In genomic region chr15:102117461-102118443, GRCm38 (mm10) we compare ENCODE assay signal across 8 mouse cellular contexts. TPM values are rescaled to one million over a fixed set of nuclear protein-coding genes. Genes with fewer than 3 reads are reported as not detected.
DNase-seq lines count a peak whose midpoint lies in the region; ATAC-seq and TF ChIP-seq lines count a peak whose summit lies in the region.
"Had no signal": no experiment of that assay in that cellular context is flagged by ENCODE, and none has a peak within 500 bp of the region (broad histone marks: within the 10 kb centered on the region; RNA-seq: fewer than 3 reads in every experiment).

No protein-coding gene starts in this region.

- H3K9ac ChIP-seq in liver, embryonic 14.5 days (replicated peaks), result no peak overlapping the region
- H3K9ac ChIP-seq in liver, embryonic 12.5 days, result no peak overlapping the region
- no peak overlapping the region; the same call in 1 of the 2 replicates for H3K9ac ChIP-seq in embryonic facial prominence, embryonic 11.5 days (replicated peaks; ENCODE audit: low read length)

- no peak overlapping the region for H3K27ac ChIP-seq in liver, embryonic 14.5 days
- no peak overlapping the region for H3K27ac ChIP-seq in liver, embryonic 12.5 days
- H3K27ac ChIP-seq in embryonic facial prominence, embryonic 11.5 days (replicated peaks; ENCODE audit: low read depth, low read length), result no peak overlapping the region
- H3K27ac ChIP-seq in small intestine, adult 2 months (ENCODE audit: insufficient read depth, low read depth, low read length), result no peak overlapping the region
- H3K27ac ChIP-seq: macrophage had no signal

- H3K4me2 ChIP-seq in liver, embryonic 14.5 days (ENCODE audit: low read depth), result no peak overlapping the region
- H3K4me2 ChIP-seq in liver, embryonic 12.5 days, result no peak overlapping the region
- no peak overlapping the region for H3K4me2 ChIP-seq in embryonic facial prominence, embryonic 11.5 days (ENCODE audit: low read depth, low read length)

- no peaks in the 10 kb centered on the region for H3K9me3 ChIP-seq in liver, embryonic 14.5 days (ENCODE audit: control insufficient read depth, low read length)
- H3K9me3 ChIP-seq in liver, embryonic 12.5 days (replicated peaks), result no peaks in the 10 kb centered on the region
- H3K9me3 ChIP-seq in embryonic facial prominence, embryonic 11.5 days (replicated peaks; ENCODE audit: control insufficient read depth, low read length), result no peaks in the 10 kb centered on the region

- TF ChIP-seq EP300 in liver, embryonic 14.5 days (IDR thresholded peaks at IDR 0.05; ENCODE audit: low read depth), result no peak

- no peak overlapping the region for H3K4me3 ChIP-seq in liver, embryonic 14.5 days (ENCODE audit: insufficient read depth in 1 of 2, low read depth in 2 of 2, low read length in 2 of 2)
- H3K4me3 ChIP-seq in liver, embryonic 12.5 days, result no peak overlapping the region
- no peak overlapping the region for H3K4me3 ChIP-seq in embryonic facial prominence, embryonic 11.5 days (ENCODE audit: low read depth, low read length)
- no peak overlapping the region for H3K4me3 ChIP-seq in small intestine, adult 2 months (ENCODE audit: low read depth, low read length)

- ATAC-seq in liver, embryonic 14.5 days (ENCODE audit: insufficient read depth), result no peak
- ATAC-seq in liver, embryonic 12.5 days, result no peak
- ATAC-seq in embryonic facial prominence, embryonic 11.5 days (replicated peaks; ENCODE audit: insufficient number of reproducible peaks, low FRiP score, low TSS enrichment, low read depth), result no peak

- no peaks in the 10 kb centered on the region for H3K27me3 ChIP-seq in liver, embryonic 14.5 days (ENCODE audit: control insufficient read depth, insufficient read depth, low read length)
- no peaks in the 10 kb centered on the region for H3K27me3 ChIP-seq in liver, embryonic 12.5 days (replicated peaks)
- H3K27me3 ChIP-seq in embryonic facial prominence, embryonic 11.5 days (ENCODE audit: control insufficient read depth, insufficient read depth, low read length), result no peaks in the 10 kb centered on the region
- no peaks in the 10 kb centered on the region for H3K27me3 ChIP-seq in small intestine, adult 2 months (ENCODE audit: control insufficient read depth, insufficient read depth, low read length)

- peaks cover 2% of the 10 kb centered on the region for H3K36me3 ChIP-seq in liver, embryonic 14.5 days (replicated peaks; ENCODE audit: control insufficient read depth, insufficient read depth, low read depth)
- peaks cover 74% of the 10 kb centered on the region for H3K36me3 ChIP-seq in liver, embryonic 12.5 days
- H3K36me3 ChIP-seq in embryonic facial prominence, embryonic 11.5 days (replicated peaks; ENCODE audit: control insufficient read depth, insufficient read depth, low read depth, low read length), result peaks cover 4% of the 10 kb centered on the region
- peaks cover 51% of the 10 kb centered on the region for H3K36me3 ChIP-seq in small intestine, adult 2 months (ENCODE audit: control insufficient read depth, insufficient read depth, low read length)

- no peak for DNase-seq in liver, embryonic 14.5 days (ENCODE audit: low read depth in 3 of 3, low spot score in 3 of 3)
- peak; percentile 38 for DNase-seq in embryonic facial prominence, embryonic 11.5 days (ENCODE audit: low spot score)
- DNase-seq in kidney, adult 18-20 months, result peak; percentile 54
- no peak for DNase-seq in retina, embryonic 14.5 days (ENCODE audit: low spot score)
- DNase-seq in urinary bladder, adult 2 months (ENCODE audit: low spot score), result no peak

- no peaks in the 10 kb centered on the region for H3K4me1 ChIP-seq in liver, embryonic 14.5 days (replicated peaks; ENCODE audit: control insufficient read depth in 2 of 2, insufficient read depth in 2 of 2, low read length in 1 of 2)
- peaks cover 7% of the 10 kb centered on the region for H3K4me1 ChIP-seq in liver, embryonic 12.5 days
- no peaks in the 10 kb centered on the region for H3K4me1 ChIP-seq in embryonic facial prominence, embryonic 11.5 days (ENCODE audit: control insufficient read depth, insufficient read depth, low read length)
- peaks cover 7% of the 10 kb centered on the region; the same call in 1 of the 2 replicates for H3K4me1 ChIP-seq in small intestine, adult 2 months (ENCODE audit: control insufficient read depth, insufficient read depth, insufficient read length, low read length)

- TF ChIP-seq POLR2A in small intestine, adult 2 months (IDR thresholded peaks at IDR 0.05; ENCODE audit: low read depth, low read length), result no peak

- TF ChIP-seq CTCF in liver, embryonic 14.5 days (IDR thresholded peaks at IDR 0.05; ENCODE audit: low read depth), result peak; percentile 41
- peak; percentile 38; the same call in 1 of the 2 replicates for TF ChIP-seq CTCF in small intestine, adult 2 months (IDR thresholded peaks at IDR 0.05; ENCODE audit: extremely low read depth, insufficient read length, insufficient replicate concordance, low read depth, low read length)

- WGBS in liver, embryonic 14.5 days (ENCODE audit: insufficient replicate concordance), result 78% methylated on average over 19 of the region's 19 CpGs
- 77% methylated on average over 19 of the region's 19 CpGs for WGBS in liver, embryonic 12.5 days (ENCODE audit: insufficient replicate concordance)
- WGBS in embryonic facial prominence, embryonic 11.5 days, result 55% methylated on average over 19 of the region's 19 CpGs
- 84% methylated on average over 19 of the region's 19 CpGs for WGBS in small intestine, adult 2 months

RNA-seq across cellular contexts. Expression of gene Tns2, which starts 17.5 kb away (rescaled TPM):
- 4.9 and 5.2 TPM in 2 replicates for polyA plus RNA-seq in liver, embryonic 14.5 days (2012; rRNA removed)
- 3.7 and 4.3 TPM in 2 replicates for polyA plus RNA-seq in liver, embryonic 14.5 days (2014; fragmentation: Nextera tagmentation; extraction: Ambion mirVana)
- 6.4 and 9.2 TPM in 2 replicates for polyA plus RNA-seq in liver, embryonic 12.5 days (2016; fragmentation: Nextera tagmentation; extraction: Ambion mirVana)
- 14.0 and 14.4 TPM in 2 replicates for polyA plus RNA-seq in embryonic facial prominence, embryonic 11.5 days (2014; fragmentation: Nextera tagmentation; extraction: Ambion mirVana)
- polyA plus RNA-seq in small intestine, adult 2 months (2012; rRNA removed), result 26.4 and 42.5 TPM in 2 replicates
- 69.2 and 107 TPM in 2 replicates for polyA plus RNA-seq in urinary bladder, adult 2 months (2012; rRNA removed)

RNA-seq across cellular contexts. Expression of gene Spryd3, which starts 18.3 kb away (rescaled TPM):
- 11.9 and 12.5 TPM in 2 replicates for polyA plus RNA-seq in liver, embryonic 14.5 days (2012; rRNA removed)
- 8.8 and 9.1 TPM in 2 replicates for polyA plus RNA-seq in liver, embryonic 14.5 days (2014; fragmentation: Nextera tagmentation; extraction: Ambion mirVana)
- polyA plus RNA-seq in liver, embryonic 12.5 days (2016; fragmentation: Nextera tagmentation; extraction: Ambion mirVana), result 14.9 and 15.0 TPM in 2 replicates
- polyA plus RNA-seq in embryonic facial prominence, embryonic 11.5 days (2014; fragmentation: Nextera tagmentation; extraction: Ambion mirVana), result 8.2 and 9.3 TPM in 2 replicates
- polyA plus RNA-seq in small intestine, adult 2 months (2012; rRNA removed), result 22.7 and 48.8 TPM in 2 replicates
- 43.7 and 50.0 TPM in 2 replicates for polyA plus RNA-seq in urinary bladder, adult 2 months (2012; rRNA removed)

RNA-seq across cellular contexts. Expression of gene Igfbp6, which starts 26.4 kb away (rescaled TPM):
- polyA plus RNA-seq in liver, embryonic 14.5 days (2012; rRNA removed), result 0.66 and 0.90 TPM in 2 replicates
- polyA plus RNA-seq in liver, embryonic 14.5 days (2014; fragmentation: Nextera tagmentation; extraction: Ambion mirVana), result 0.95 and 1.6 TPM in 2 replicates
- polyA plus RNA-seq in liver, embryonic 12.5 days (2016; fragmentation: Nextera tagmentation; extraction: Ambion mirVana), result 0.72 and 1.1 TPM in 2 replicates
- 0.70 TPM in 1 of 2 replicates, not detected in the other for polyA plus RNA-seq in embryonic facial prominence, embryonic 11.5 days (2014; fragmentation: Nextera tagmentation; extraction: Ambion mirVana)
- polyA plus RNA-seq in small intestine, adult 2 months (2012; rRNA removed), result 5.4 and 22.3 TPM in 2 replicates
- polyA plus RNA-seq in urinary bladder, adult 2 months (2012; rRNA removed), result 260 TPM in 2 replicates
- polyA plus RNA-seq: macrophage had no signal

RNA-seq across cellular contexts. Expression of gene Soat2, which starts 32.6 kb away (rescaled TPM):
- 34.4 and 36.4 TPM in 2 replicates for polyA plus RNA-seq in liver, embryonic 14.5 days (2012; rRNA removed)
- 21.9 and 25.5 TPM in 2 replicates for polyA plus RNA-seq in liver, embryonic 14.5 days (2014; fragmentation: Nextera tagmentation; extraction: Ambion mirVana)
- 28.3 and 29.8 TPM in 2 replicates for polyA plus RNA-seq in liver, embryonic 12.5 days (2016; fragmentation: Nextera tagmentation; extraction: Ambion mirVana)
- polyA plus RNA-seq in embryonic facial prominence, embryonic 11.5 days (2014; fragmentation: Nextera tagmentation; extraction: Ambion mirVana), result 0.10 TPM in 1 of 2 replicates, not detected in the other
- 94.1 and 454 TPM in 2 replicates for polyA plus RNA-seq in small intestine, adult 2 months (2012; rRNA removed)
- polyA plus RNA-seq in urinary bladder, adult 2 months (2012; rRNA removed), result 0.59 and 0.89 TPM in 2 replicates

RNA-seq across cellular contexts. Expression of gene Eif4b, which starts 44.2 kb away (rescaled TPM):
- polyA plus RNA-seq in liver, embryonic 14.5 days (2012; rRNA removed), result 42.8 and 66.4 TPM in 2 replicates
- polyA plus RNA-seq in liver, embryonic 14.5 days (2014; fragmentation: Nextera tagmentation; extraction: Ambion mirVana), result 47.8 and 57.5 TPM in 2 replicates
- 91.7 and 91.8 TPM in 2 replicates for polyA plus RNA-seq in liver, embryonic 12.5 days (2016; fragmentation: Nextera tagmentation; extraction: Ambion mirVana)
- polyA plus RNA-seq in embryonic facial prominence, embryonic 11.5 days (2014; fragmentation: Nextera tagmentation; extraction: Ambion mirVana), result 121 and 130 TPM in 2 replicates
- polyA plus RNA-seq in small intestine, adult 2 months (2012; rRNA removed), result 22.7 and 54.7 TPM in 2 replicates
- 121 and 170 TPM in 2 replicates for polyA plus RNA-seq in urinary bladder, adult 2 months (2012; rRNA removed)

Comparison
In these comparisons a context has a peak if more than half of its experiments do, and no peak if none do; other contexts are left out.
1. DNase-seq: peak in embryonic facial prominence, embryonic 11.5 days (single experiment) and kidney, adult 18-20 months (single experiment); none in liver, embryonic 14.5 days (0 of 3), retina, embryonic 14.5 days (single experiment) and urinary bladder, adult 2 months (single experiment).
2. RNA of gene Igfbp6, which starts 26.4 kb away (polyA plus RNA-seq): 260 TPM in urinary bladder, adult 2 months; 5.4 to 22.3 TPM in small intestine, adult 2 months, 0.66 to 1.6 TPM in liver, embryonic 14.5 days, 0.72 to 1.1 TPM in liver, embryonic 12.5 days and 0.70 TPM in embryonic facial prominence, embryonic 11.5 days; every median in the first group is over 10 times any median in the second.